Mouse (Mus musculus) embryonic facial prominence, embryonic 15.5 days (tissue): ENCODE measurements at regions not wholly inside any gene's neighbourhood (a gene's known extent, or its start where the extent isn't known, plus 50 kb on each side); places are given as distances from the start of the nearest gene placed in this dataset.

Experiments
- ATAC-seq: fragments of 200-750 bp; cut with Nextera tagmentation; 2 replicates; pipeline ENCODE4 v1.8.0; 2017; ENCODE audit warnings: low read depth, moderate TSS enrichment; ENCODE audit not compliant: insufficient number of reproducible peaks, low FRiP score, low TSS enrichment
- H3K27ac ChIP-seq: fragments of 300-500 bp; sonication (generic); replicated peaks from 2 replicates; pipeline ENCODE4 v1.5.1; 2015; ENCODE audit warnings: mild to moderate bottlenecking, inconsistent platforms
- H3K27me3 ChIP-seq: fragments of 300-500 bp; sonication (generic); 2 replicates; pipeline ENCODE4 v1.6.1; 2015; ENCODE audit warnings: inconsistent platforms
- H3K36me3 ChIP-seq: fragments of 300-500 bp; sonication (generic); 2 replicates; pipeline ENCODE4 v1.6.1; 2015; ENCODE audit warnings: mild to moderate bottlenecking, inconsistent platforms
- H3K4me1 ChIP-seq: fragments of 300-500 bp; sonication (generic); 2 replicates; pipeline ENCODE4 v1.6.1; 2015; ENCODE audit warnings: inconsistent platforms
- H3K4me2 ChIP-seq: fragments of 300-500 bp; sonication (generic); replicated peaks from 2 replicates; pipeline ENCODE4 v1.6.1; 2015; ENCODE audit warnings: mild to moderate bottlenecking, inconsistent platforms
- H3K4me3 ChIP-seq: fragments of 300-500 bp; sonication (generic); replicated peaks from 2 replicates; pipeline ENCODE4 v1.5.1; 2015; ENCODE audit warnings: mild to moderate bottlenecking, inconsistent platforms
- H3K9ac ChIP-seq: fragments of 300-500 bp; sonication (generic); 2 replicates; pipeline ENCODE4 v1.6.1; 2015; ENCODE audit warnings: inconsistent platforms
- H3K9me3 ChIP-seq: fragments of 300-500 bp; sonication (generic); replicated peaks from 2 replicates; pipeline ENCODE4 v1.6.1; 2016; ENCODE audit warnings: inconsistent platforms
- WGBS: fragments of 180-500 bp; shearing (Covaris S2); methylation state at CpG from one replicate; pipeline ENCODE4 v1.1.7; 2015; 5-methylcytosine and 5-hydroxymethylcytosine counted together

DNA sequence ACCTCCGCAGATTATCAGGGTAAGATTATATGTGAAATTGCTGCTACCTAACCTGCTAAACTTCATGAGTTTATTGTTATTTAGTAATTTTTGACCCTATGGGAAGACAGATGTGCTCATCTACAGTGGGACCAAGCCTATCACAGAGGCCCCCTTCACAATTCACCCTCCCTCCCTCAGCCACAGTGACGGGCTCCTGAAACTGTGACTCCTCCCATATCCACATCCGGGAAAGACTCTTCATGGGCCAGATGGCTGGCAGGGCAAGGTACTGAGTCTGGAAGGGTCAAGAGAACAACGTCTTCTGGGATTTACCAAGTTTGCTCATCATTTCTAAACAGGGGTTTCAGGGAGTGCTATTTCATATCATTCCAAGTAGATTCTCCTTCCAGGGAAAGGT, 84.1 kb upstream of the Irs2 start:
- no peak overlapping the region for H3K27ac ChIP-seq
- no peak overlapping the region for H3K9ac ChIP-seq
- no peak for ATAC-seq
- no peaks in the 10 kb centered on the region for H3K27me3 ChIP-seq
- no peak overlapping the region for H3K4me3 ChIP-seq
- 0 out of 2 replicates have a peak, but pooled peaks cover 6% of the 10 kb centered on the region for H3K4me1 ChIP-seq
- no peaks in the 10 kb centered on the region for H3K9me3 ChIP-seq
- H3K4me2 ChIP-seq, result no peak overlapping the region
- H3K36me3 ChIP-seq, result no peaks in the 10 kb centered on the region
- WGBS, result 63% methylated on average over 4 of the region's 4 CpGs

DNA sequence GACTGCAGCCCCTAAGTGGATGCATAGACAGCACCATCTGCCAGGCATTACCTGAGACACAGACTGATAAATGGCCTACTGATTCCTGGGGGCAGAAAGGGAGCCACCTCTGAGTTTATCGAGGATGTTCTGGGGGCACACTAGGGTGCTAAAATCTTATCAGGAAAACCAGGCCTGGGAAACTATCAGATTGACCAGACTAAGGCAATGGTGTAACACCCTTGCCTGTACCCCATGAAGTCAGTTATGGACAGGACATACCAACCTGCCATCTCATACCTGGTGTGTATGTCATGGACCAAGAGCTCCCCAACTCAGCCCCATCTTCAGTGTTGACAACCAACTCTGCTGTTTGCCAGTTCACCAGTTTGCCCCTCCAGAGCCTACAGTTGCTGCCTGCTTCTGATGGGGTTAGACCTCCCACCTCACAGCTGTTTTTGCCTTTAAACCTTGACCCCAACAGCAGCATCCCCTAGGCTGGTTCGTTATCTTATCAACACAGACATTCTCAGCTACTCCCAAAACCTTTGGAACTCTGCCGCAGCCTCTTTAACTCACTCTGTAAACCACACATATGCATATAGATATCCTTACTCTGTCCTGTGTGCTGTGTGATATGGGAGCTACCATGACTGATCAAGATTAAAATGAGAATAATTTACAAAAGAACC, 83.6 kb upstream of the Irs2 start:
- 84% methylated on average over 3 of the region's 3 CpGs for WGBS
- 0 out of 2 replicates have a peak, but pooled peaks cover 6% of the 10 kb centered on the region for H3K4me1 ChIP-seq
- no peak overlapping the region for H3K4me2 ChIP-seq
- ATAC-seq, result no peak
- H3K4me3 ChIP-seq, result no peak overlapping the region
- no peaks in the 10 kb centered on the region for H3K9me3 ChIP-seq
- no peak overlapping the region for H3K27ac ChIP-seq
- no peaks in the 10 kb centered on the region for H3K36me3 ChIP-seq
- H3K9ac ChIP-seq, result no peak overlapping the region
- no peaks in the 10 kb centered on the region for H3K27me3 ChIP-seq

DNA sequence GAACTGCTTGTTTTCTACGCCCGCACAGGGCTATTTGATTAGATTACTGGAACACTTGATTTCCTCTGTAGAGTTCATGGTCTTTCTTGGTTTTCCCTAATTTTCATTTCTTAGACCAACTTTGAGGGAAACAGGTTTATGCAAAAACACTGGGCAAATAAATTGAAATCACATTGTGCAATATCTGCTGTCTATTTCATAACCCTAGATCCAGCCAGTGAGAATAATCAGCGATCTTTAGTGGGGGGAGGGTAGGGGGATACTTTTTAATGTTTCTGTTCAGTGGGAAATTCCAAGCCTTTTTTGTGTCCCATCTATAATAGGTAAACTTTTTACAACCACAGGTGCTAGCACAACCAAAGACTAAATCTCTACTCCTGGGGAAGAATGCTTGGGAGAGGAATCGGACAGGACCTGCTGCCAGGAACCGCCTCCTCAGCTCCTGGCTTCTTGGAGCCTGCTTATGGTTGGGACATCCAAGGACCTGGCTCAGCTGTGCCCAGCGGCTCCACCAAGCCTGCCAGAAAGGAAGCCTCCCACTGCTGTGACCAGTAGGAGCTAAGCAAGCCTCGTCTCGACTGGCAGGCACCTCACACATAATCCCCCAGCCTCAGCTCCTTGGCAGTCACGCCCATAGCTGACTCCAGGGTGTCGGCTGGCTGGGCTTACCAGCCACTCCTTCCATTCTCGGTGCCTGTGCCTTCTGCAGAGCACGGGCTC, 80.8 kb upstream of the Irs2 start:
- Histone ChIP-seq H3K4me2 (no peak overlapping the region), H3K36me3 (no peaks in the 10 kb centered on the region), H3K27ac (no peak overlapping the region), H3K27me3 (no peaks in the 10 kb centered on the region), H3K9ac (no peak overlapping the region), H3K9me3 (no peaks in the 10 kb centered on the region), H3K4me1 (0 out of 2 replicates have a peak, but pooled peaks cover 16% of the 10 kb centered on the region), H3K4me3 (no peak overlapping the region)
- no peak for ATAC-seq
- WGBS, result 40% methylated on average over 12 of the region's 12 CpGs

- no peak overlapping the region; the same call in 1 of the 2 replicates for H3K27ac ChIP-seq
- WGBS, result 52% methylated on average over 1 of the region's 1 CpGs
- no peak for ATAC-seq
These were observed 77.0 kb upstream of the Irs2 start for GRCm38 (mm10) chr8:11085244-11085643.

DNA sequence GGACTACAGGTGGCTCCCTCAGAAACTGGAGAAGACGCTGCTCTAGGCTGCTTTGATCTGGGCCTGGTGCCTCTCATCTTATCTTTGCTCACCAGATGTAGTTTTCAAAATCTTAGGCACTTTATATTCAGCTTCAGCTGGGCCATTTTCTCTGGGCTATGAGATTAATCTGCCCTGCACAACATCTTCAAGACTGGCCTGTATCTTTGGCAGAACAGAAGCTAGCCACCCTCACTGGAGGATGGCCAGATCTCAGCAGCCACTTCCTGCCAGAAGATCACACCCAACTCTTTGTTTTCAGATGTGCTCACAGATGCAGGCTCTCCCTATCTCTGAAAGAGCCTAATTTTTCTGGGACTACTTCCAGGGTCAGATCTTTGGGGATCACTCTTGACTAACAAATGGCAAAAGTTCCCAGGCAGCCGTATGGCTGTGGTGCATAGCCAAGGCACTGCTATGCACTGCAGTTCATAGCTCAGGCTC, 75.8 kb upstream of the Irs2 start:
- ATAC-seq, result no peak
- H3K9me3 ChIP-seq, result no peaks in the 10 kb centered on the region
- WGBS, result 59% methylated on average over 2 of the region's 2 CpGs
- H3K4me2 ChIP-seq, result no peak overlapping the region
- peak overlapping the region; percentile 22; the same call in 1 of the 2 replicates for H3K27ac ChIP-seq
- no peaks in the 10 kb centered on the region for H3K27me3 ChIP-seq
- no peaks in the 10 kb centered on the region for H3K36me3 ChIP-seq
- H3K9ac ChIP-seq, result no peak overlapping the region
- peaks cover 16% of the 10 kb centered on the region; the same call in 1 of the 2 replicates for H3K4me1 ChIP-seq
- no peak overlapping the region for H3K4me3 ChIP-seq

More at GRCm38 (mm10) chr8:11085244-11085643, 77.0 kb upstream of the Irs2 start:
- Histone ChIP-seq H3K9me3 (no peaks in the 10 kb centered on the region), H3K4me3 (no peak overlapping the region), H3K9ac (no peak overlapping the region), H3K4me1 (0 out of 2 replicates have a peak, but pooled peaks cover 16% of the 10 kb centered on the region), H3K27me3 (no peaks in the 10 kb centered on the region), H3K36me3 (no peaks in the 10 kb centered on the region), H3K4me2 (no peak overlapping the region)

- H3K4me2 ChIP-seq, result no peak overlapping the region
- no peaks in the 10 kb centered on the region for H3K36me3 ChIP-seq
- ATAC-seq, result no peak
- no peaks in the 10 kb centered on the region for H3K27me3 ChIP-seq
- peaks cover 38% of the 10 kb centered on the region for H3K4me1 ChIP-seq
- no peak overlapping the region for H3K27ac ChIP-seq
- no peaks in the 10 kb centered on the region for H3K9me3 ChIP-seq
- 66% methylated on average over 2 of the region's 2 CpGs for WGBS
- H3K9ac ChIP-seq, result no peak overlapping the region
- H3K4me3 ChIP-seq, result no peak overlapping the region
These were observed 72.6 kb upstream of the Irs2 start for GRCm38 (mm10) chr8:11080813-11081212.

DNA sequence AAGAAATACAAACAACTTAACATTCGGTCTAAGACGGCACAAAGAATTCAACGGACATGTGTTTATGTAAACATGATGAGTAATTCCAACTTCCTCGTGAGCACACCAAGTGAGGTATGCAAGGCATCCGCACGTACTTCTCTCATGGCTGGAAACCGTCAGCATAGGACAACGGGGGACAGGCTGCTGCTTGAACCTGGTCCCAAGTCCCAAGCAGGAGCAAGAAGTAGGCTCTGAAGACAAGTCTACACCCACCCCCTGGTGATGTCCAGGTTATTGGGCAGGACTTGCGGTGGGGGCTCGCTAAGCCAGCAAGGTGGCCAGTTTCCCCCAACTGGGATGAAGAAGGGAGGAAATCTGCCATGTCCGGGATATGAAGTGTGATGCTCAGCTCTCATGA, 71.5 kb upstream of the Irs2 start:
- Histone ChIP-seq H3K4me2 (no peak overlapping the region), H3K27ac (no peak overlapping the region), H3K9ac (no peak overlapping the region), H3K4me3 (no peak overlapping the region), H3K9me3 (no peaks in the 10 kb centered on the region), H3K36me3 (no peaks in the 10 kb centered on the region), H3K4me1 (peaks cover 30% of the 10 kb centered on the region), H3K27me3 (0 out of 2 replicates have a peak, but pooled peaks cover under 1% of the 10 kb centered on the region)
- ATAC-seq, result no peak
- 51% methylated on average over 11 of the region's 11 CpGs for WGBS

- Histone ChIP-seq H3K9me3 (no peaks in the 10 kb centered on the region), H3K4me2 (peak overlapping the region; percentile 1; the same call in 1 of the 2 replicates), H3K27ac (no peak overlapping the region; the same call in 1 of the 2 replicates), H3K27me3 (0 out of 2 replicates have a peak, but pooled peaks cover 3% of the 10 kb centered on the region), H3K36me3 (no peaks in the 10 kb centered on the region), H3K4me3 (no peak overlapping the region), H3K9ac (no peak overlapping the region), H3K4me1 (peaks cover 30% of the 10 kb centered on the region)
- 17% methylated on average over 9 of the region's 9 CpGs for WGBS
- no peak for ATAC-seq
These were observed 68.9 kb upstream of the Irs2 start for GRCm38 (mm10) chr8:11077138-11077537.

- H3K36me3 ChIP-seq, result no peaks in the 10 kb centered on the region
- no peak overlapping the region for H3K9ac ChIP-seq
- H3K4me1 ChIP-seq, result 0 out of 2 replicates have a peak, but pooled peaks cover 5% of the 10 kb centered on the region
- no peak for ATAC-seq
- 60% methylated on average over 2 of the region's 2 CpGs for WGBS
- H3K9me3 ChIP-seq, result no peaks in the 10 kb centered on the region
- 0 out of 2 replicates have a peak overlapping the region, but pooled peaks have one; percentile 28 for H3K27ac ChIP-seq
- no peak overlapping the region for H3K4me3 ChIP-seq
- 0 out of 2 replicates have a peak, but pooled peaks cover 3% of the 10 kb centered on the region for H3K27me3 ChIP-seq
- no peak overlapping the region for H3K4me2 ChIP-seq
These were observed 62.9 kb upstream of the Irs2 start for GRCm38 (mm10) chr8:11071162-11071561.

- H3K4me1 ChIP-seq, result 0 out of 2 replicates have a peak, but pooled peaks cover 5% of the 10 kb centered on the region
- no peaks in the 10 kb centered on the region for H3K27me3 ChIP-seq
- no peak overlapping the region for H3K4me2 ChIP-seq
- no peaks in the 10 kb centered on the region for H3K36me3 ChIP-seq
- no peak overlapping the region for H3K4me3 ChIP-seq
- no peaks in the 10 kb centered on the region for H3K9me3 ChIP-seq
- no peak overlapping the region for H3K27ac ChIP-seq
- H3K9ac ChIP-seq, result no peak overlapping the region
- no peak for ATAC-seq
- 82% methylated on average over 7 of the region's 7 CpGs for WGBS
These were observed 59.2 kb upstream of the Irs2 start for GRCm38 (mm10) chr8:11067450-11067849.

GRCm38 (mm10) chr8:11065990-11066389, 57.7 kb upstream of the Irs2 start:
- Histone ChIP-seq H3K36me3 (no peaks in the 10 kb centered on the region), H3K9me3 (no peaks in the 10 kb centered on the region), H3K27ac (no peak overlapping the region), H3K4me2 (no peak overlapping the region), H3K27me3 (no peaks in the 10 kb centered on the region), H3K9ac (no peak overlapping the region), H3K4me1 (no peaks in the 10 kb centered on the region), H3K4me3 (no peak overlapping the region)
- no peak for ATAC-seq
- 86% methylated on average over 9 of the region's 9 CpGs for WGBS
